Mouse (Mus musculus) testis, adult 2 months (tissue): ENCODE measurements around the gene Tcf12. TPM values are rescaled to one million over a fixed set of nuclear protein-coding genes. Genes with fewer than 3 reads are reported as not detected.
A peak's percentile ranks its signal among the peaks of the same experiment; 100 is the strongest.

Source experiments
- H3K27ac ChIP-seq: fragments of 200-500 bp; 2 replicates; pipeline ENCODE4 v1.5.1; 2012; ENCODE audit warnings: low read depth, low read length; ENCODE audit not compliant: control insufficient read depth, insufficient read depth
- H3K27me3 ChIP-seq: fragments of 200-500 bp; 2 replicates; pipeline ENCODE4 v1.6.1; 2012; ENCODE audit warnings: mild to moderate bottlenecking, low read length, moderate library complexity; ENCODE audit not compliant: control insufficient read depth, insufficient read depth
- H3K36me3 ChIP-seq: fragments of 200-500 bp; 2 replicates; pipeline ENCODE4 v1.6.1; 2012; ENCODE audit warnings: mild to moderate bottlenecking, low read length; ENCODE audit not compliant: control insufficient read depth, insufficient read depth
- H3K4me1 ChIP-seq: fragments of 200-500 bp; 2 replicates; pipeline ENCODE4 v1.6.1; 2012; ENCODE audit warnings: low read length; ENCODE audit not compliant: control insufficient read depth, insufficient read depth
- H3K4me3 ChIP-seq: fragments of 200-500 bp; 2 replicates; pipeline ENCODE4 v1.5.1; 2012; ENCODE audit warnings: low read depth, mild to moderate bottlenecking, low read length, moderate library complexity, mixed read lengths; ENCODE audit not compliant: control insufficient read depth
- CTCF ChIP-seq: fragments of 200-500 bp; IDR thresholded peaks from 2 replicates; pipeline ENCODE4 v1.5.1; 2012; ENCODE audit warnings: low read depth, mild to moderate bottlenecking, inconsistent platforms, low read length, moderate library complexity; ENCODE audit not compliant: control insufficient read depth, insufficient read depth, insufficient replicate concordance
- POLR2A ChIP-seq: fragments of 200-500 bp; IDR thresholded peaks from 2 replicates; pipeline ENCODE4 v1.6.1; 2012; ENCODE audit warnings: low read depth, mild to moderate bottlenecking, inconsistent platforms, low read length, moderate library complexity; ENCODE audit not compliant: control insufficient read depth
- polyA plus RNA-seq: library from polyadenylated mRNA; depleted of rRNA; stranded (reverse); fragments of >200 nt; gene quantifications from 2 replicates; pipeline ENCODE4 v1.2.3, GENCODE M21; 2012; rRNA removed

The Tcf12 gene
- polyA plus RNA-seq: 17.4 and 20.0 TPM in 2 replicates

DNA sequence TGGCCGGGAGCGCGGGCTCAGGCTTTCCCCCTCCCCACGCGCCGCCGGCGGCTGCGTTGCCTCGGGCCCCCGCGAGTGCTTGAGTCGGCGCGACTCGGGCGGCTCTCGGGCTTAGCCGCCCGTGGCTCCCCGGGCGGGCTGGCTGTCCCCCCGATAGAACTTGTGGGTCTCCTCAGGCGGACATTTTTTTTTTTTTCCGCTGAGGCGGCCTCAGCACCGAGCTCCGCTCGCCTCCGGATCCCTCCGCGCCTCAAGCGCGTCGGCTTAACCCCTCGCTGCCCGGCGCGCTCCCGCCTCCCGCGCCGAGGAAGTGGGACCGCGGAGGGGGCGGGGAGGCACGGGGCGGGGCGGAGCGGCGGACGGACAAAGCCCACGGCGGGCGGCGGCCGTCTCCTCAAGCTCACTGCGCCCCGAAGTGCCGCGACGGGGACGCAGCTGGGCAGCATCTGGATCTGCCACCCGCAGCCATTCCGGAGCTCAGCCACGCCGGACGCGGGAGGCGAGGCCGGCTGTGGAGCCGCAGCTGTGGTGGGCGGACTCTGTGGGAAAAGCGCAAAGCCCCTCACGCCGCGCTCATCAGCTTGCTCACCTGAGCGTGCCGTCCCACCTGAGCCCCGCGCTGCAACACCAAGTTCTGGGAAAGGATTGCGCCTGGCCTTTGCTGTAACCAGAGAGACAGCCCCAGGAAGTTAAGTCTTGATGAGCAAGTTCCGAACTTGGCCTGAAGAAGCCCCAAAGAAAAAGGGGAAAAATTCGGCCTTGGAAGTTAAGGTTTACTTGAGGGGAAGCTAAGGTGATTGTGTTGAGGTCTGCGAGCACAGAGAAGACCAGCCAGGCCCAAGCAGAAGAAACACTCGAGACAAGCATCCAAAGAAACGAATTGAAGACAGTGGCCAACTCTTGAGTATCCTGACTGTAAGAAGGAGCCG lies at the start of gene Tcf12:
TSS of gene Tcf12 (minus strand) at position 250 of the 929 bp plus-strand sequence.
- TF ChIP-seq CTCF (no peak), POLR2A (peak; percentile 56)
- peaks cover 3% of the 10 kb centered on the region for H3K4me1 ChIP-seq
- no peaks in the 10 kb centered on the region for H3K27me3 ChIP-seq
- peak within 1 kb of the TSS; percentile 88 for H3K27ac ChIP-seq
- no peaks in the 10 kb centered on the region for H3K36me3 ChIP-seq
- peak within 1 kb of the TSS; percentile 90 for H3K4me3 ChIP-seq

DNA sequence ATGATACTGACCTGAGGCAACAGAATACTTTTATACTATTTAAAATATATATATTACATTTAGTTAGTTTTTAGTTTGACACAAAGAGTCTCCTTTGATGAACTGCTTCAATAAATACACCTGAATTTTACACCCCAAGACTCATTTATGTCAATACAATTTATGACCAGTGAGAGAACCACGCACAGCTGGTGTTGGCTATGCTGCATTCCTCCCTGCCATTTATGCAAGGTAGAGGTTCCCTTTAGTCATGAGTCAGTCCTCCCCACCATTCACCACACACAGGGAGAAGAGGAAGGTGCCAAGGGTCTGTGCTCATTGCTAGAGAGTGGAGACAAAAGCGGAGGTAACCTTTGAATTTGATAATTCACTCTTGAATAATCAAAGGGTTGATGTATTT lies 46.7 kb upstream of the Tcf12 start:
- Histone ChIP-seq H3K4me3 (no peak overlapping the region), H3K27ac (no peak overlapping the region), H3K36me3 (no peaks in the 10 kb centered on the region), H3K27me3 (no peaks in the 10 kb centered on the region), H3K4me1 (no peaks in the 10 kb centered on the region)
- TF ChIP-seq CTCF (no peak), POLR2A (no peak)

DNA sequence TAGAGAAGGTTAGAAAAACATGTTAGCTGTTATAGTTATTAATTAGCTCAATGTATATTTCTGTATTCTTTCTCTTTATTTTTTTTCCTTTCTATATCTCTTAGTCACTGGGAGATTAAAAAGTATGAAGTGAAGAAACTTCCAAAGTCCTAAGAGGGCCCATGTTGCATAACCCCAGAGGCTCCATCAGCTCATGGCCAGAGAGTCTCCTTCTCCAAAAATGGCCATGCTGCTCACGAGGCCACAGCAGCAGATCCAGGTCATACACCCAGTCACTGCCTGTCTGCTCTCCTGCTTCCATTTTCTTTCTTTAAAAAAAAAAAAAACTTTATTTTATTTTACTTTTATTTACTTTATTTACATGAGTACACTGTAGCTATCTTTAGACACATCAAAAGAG lies 45.4 kb upstream of the Tcf12 start:
- Histone ChIP-seq H3K4me1 (no peaks in the 10 kb centered on the region), H3K27ac (no peak overlapping the region), H3K36me3 (no peaks in the 10 kb centered on the region), H3K4me3 (no peak overlapping the region), H3K27me3 (no peaks in the 10 kb centered on the region)
- TF ChIP-seq CTCF (no peak), POLR2A (no peak)

DNA sequence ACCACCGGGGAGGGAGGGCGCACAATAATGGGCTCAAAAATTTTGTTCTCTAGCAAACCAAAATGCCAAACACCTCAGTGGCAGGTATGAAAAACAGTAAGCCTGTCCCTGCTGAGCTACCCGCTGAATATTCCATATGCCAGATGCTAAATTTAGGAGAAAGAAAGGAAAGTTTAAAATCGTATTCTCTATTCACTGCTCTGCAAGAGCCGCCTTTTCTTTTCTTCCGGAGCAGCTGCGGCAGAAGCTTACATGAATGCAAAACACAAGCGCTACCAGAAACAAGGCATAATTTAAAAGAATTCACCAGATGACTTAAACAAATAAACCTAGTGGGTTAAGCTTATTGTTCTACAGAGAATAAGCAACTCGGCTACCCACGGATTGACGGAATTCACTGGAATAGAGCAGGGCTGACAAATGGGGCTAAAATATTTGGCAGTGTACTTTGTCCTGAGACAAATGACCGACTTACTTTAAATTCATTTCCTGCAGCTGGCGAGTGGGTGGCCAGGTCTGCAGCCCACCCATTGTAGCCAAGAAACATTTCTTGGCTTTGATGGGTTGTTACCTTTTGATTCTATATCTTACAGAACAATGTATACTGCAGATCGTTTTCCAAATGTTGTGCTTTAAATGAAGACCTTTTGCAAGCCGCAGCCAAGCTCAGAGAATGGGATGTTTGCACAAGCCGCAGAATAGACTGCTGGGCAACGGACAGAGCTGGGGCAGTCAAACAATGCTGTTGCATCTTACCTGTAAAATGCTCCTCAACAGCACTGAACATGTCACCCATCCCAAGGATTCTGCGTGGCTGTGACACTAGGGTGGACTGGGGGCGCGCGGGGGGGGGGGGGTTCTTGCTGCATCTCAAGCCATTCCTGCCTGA lies 43.8 kb upstream of the Tcf12 start:
- Histone ChIP-seq H3K27ac (no peak overlapping the region), H3K4me1 (no peaks in the 10 kb centered on the region), H3K36me3 (no peaks in the 10 kb centered on the region), H3K27me3 (no peaks in the 10 kb centered on the region), H3K4me3 (no peak overlapping the region)
- TF ChIP-seq POLR2A: no peak
- TF ChIP-seq CTCF: no peak

GRCm38 (mm10) chr9:72144148-72144547 lies 32.5 kb upstream of the Tcf12 start:
- Histone ChIP-seq H3K27me3 (no peaks in the 10 kb centered on the region), H3K4me3 (no peak overlapping the region), H3K36me3 (no peaks in the 10 kb centered on the region), H3K27ac (no peak overlapping the region), H3K4me1 (no peaks in the 10 kb centered on the region)
- no peak for TF ChIP-seq CTCF
- TF ChIP-seq POLR2A: no peak

DNA sequence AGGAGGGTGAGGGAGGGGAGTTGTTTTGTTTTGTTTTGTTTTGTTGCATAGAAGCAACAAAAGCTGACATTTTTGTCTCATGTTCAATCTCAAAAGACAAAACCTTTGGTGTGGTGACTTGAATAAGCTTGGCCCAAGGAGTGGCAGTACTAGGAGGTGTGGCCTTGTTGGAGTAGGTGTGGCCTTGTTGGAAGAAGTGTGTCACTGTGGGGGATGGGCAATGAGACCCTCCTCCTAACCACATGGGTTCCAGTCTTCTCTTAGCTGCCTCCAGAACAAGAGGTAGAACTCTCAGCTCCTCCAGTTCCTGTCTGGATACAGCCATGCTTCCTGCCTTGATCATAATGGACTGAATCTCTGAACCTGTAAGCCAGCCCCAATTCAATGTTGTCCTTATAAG lies 26.2 kb upstream of the Tcf12 start:
- Histone ChIP-seq H3K4me1 (no peaks in the 10 kb centered on the region; the same call in 1 of the 2 replicates), H3K4me3 (no peak overlapping the region), H3K36me3 (no peaks in the 10 kb centered on the region), H3K27ac (no peak overlapping the region), H3K27me3 (no peaks in the 10 kb centered on the region)
- no peak for TF ChIP-seq POLR2A
- TF ChIP-seq CTCF: no peak

- Histone ChIP-seq H3K4me1 (no peaks in the 10 kb centered on the region; the same call in none of the 2 replicates), H3K27ac (peak overlapping the region; percentile 83; the same call in 1 of the 2 replicates), H3K27me3 (no peaks in the 10 kb centered on the region), H3K36me3 (no peaks in the 10 kb centered on the region), H3K4me3 (peak overlapping the region; percentile 70)
- TF ChIP-seq POLR2A: no peak
- no peak for TF ChIP-seq CTCF
Observed at GRCm38 (mm10) chr9:72133772-72134245, 22.1 kb upstream of the Tcf12 start.
